Mouse (Mus musculus) spleen, adult 10 weeks (tissue): ENCODE data around the gene Padi4. TPM values are rescaled to one million over a fixed set of nuclear protein-coding genes. Genes with fewer than 3 reads are reported as not detected.

Experiments
- polyA plus RNA-seq: library from polyadenylated mRNA; stranded (reverse); fragments of 350-450 nt; fragmentation: Illumina TruSeq; extraction: RNeasy Lipid Tissue Mini Kit (QIAGEN cat#74804); gene quantifications from one replicate; pipeline ENCODE4 v1.2.3, GENCODE M21; 2015; ENCODE audit warnings: low replicate concordance; ENCODE audit not compliant: insufficient read depth

Gene Padi4
- polyA plus RNA-seq = 3.8 TPM

GRCm38 (mm10) chr4:140774025-140774800 is at the start of gene Padi4:
Gene Padi4 (minus strand): TSS chr4:140774236.

GRCm38 (mm10) chr4:140810458-140811260 is 36.6 kb upstream of the Padi4 start, which contains the start of gene Padi3:
Gene Padi3 (minus strand): TSS chr4:140810648.

GRCm38 (mm10) chr4:140742543-140742942 is 31.5 kb downstream of the Padi4 start, which contains the start of gene Padi6:
Gene Padi6 (minus strand): TSS chr4:140742643.

GRCm38 (mm10) chr4:140700269-140701018 is 73.6 kb downstream of the Padi4 start, which contains the start of gene Rcc2:
Gene Rcc2 (plus strand): TSS chr4:140700541.

Other genes with a start within 250 kb of the Padi4 start
- 1.9 TPM for gene Arhgef10l, start 108.2 kb downstream of the Padi4 start, polyA plus RNA-seq
- 36.2 TPM for gene Rcc2, start 73.7 kb downstream of the Padi4 start, polyA plus RNA-seq
- gene Padi6, start 31.6 kb downstream of the Padi4 start, polyA plus RNA-seq = not detected
- gene Padi3, start 36.4 kb upstream of the Padi4 start, polyA plus RNA-seq = 0.21 TPM
- 0.08 TPM for gene Padi1, start 71.5 kb upstream of the Padi4 start, polyA plus RNA-seq
- 10.4 TPM for gene Padi2, start 132.1 kb upstream of the Padi4 start, polyA plus RNA-seq
- 79.2 TPM for gene Sdhb, start 187.0 kb upstream of the Padi4 start, polyA plus RNA-seq
- 27.2 TPM for gene Atp13a2, start 212.6 kb upstream of the Padi4 start, polyA plus RNA-seq
- gene Mfap2, start 236.2 kb upstream of the Padi4 start, polyA plus RNA-seq = 0.58 TPM